Mouse (Mus musculus) ES-E14 (cell line): ENCODE data around the gene Ccdc110. TPM values are rescaled to one million over a fixed set of nuclear protein-coding genes. Genes with fewer than 3 reads are reported as not detected.

Experiments
- DNase-seq: peaks from one replicate; pipeline ENCODE4 v3.0.0-alpha.2; 2013; ENCODE audit warnings: low read depth, low spot score
- H3K27ac ChIP-seq: 2 replicates; pipeline ENCODE4 v1.5.1; 2012; ENCODE audit warnings: low read depth, mild to moderate bottlenecking, low read length, moderate library complexity, mixed read lengths; ENCODE audit not compliant: poor library complexity, insufficient read depth, severe bottlenecking
- H3K36me3 ChIP-seq: 2 replicates; pipeline ENCODE4 v1.6.1; 2012; ENCODE audit warnings: mild to moderate bottlenecking, low read length, moderate library complexity, mixed read lengths; ENCODE audit not compliant: control insufficient read depth, poor library complexity, insufficient read depth, severe bottlenecking
- H3K4me1 ChIP-seq, 2 experiments: fragments of 150-350 bp in 1 of 2; sonication (generic) in 1 of 2; 2 replicates each; pipeline ENCODE4 v1.6.1; 2012; ENCODE audit warnings: low read length in 2 of 2, mild to moderate bottlenecking in 1 of 2, mixed read lengths in 1 of 2; ENCODE audit not compliant: control insufficient read depth in 2 of 2, insufficient read depth in 2 of 2, poor library complexity in 1 of 2
- H3K4me3 ChIP-seq, 2 experiments: fragments of 150-350 bp in 1 of 2; sonication (generic) in 1 of 2; 2 replicates each; pipeline ENCODE4 v1.5.1; 2012; ENCODE audit warnings: low read length in 2 of 2, low read depth in 1 of 2, mild to moderate bottlenecking in 1 of 2, mixed read lengths in 1 of 2; ENCODE audit not compliant: insufficient read depth in 1 of 2, poor library complexity in 1 of 2, severe bottlenecking in 1 of 2
- H3K9ac ChIP-seq: 2 replicates; pipeline ENCODE4 v1.6.1; 2012; ENCODE audit warnings: low read depth, mild to moderate bottlenecking, low read length, mixed read lengths; ENCODE audit not compliant: poor library complexity, insufficient read depth, severe bottlenecking
- H3K9me3 ChIP-seq: fragments of 150-350 bp; sonication (generic); 2 replicates; pipeline ENCODE4 v1.6.1; 2012; ENCODE audit warnings: low read depth, mild to moderate bottlenecking, low read length; ENCODE audit not compliant: control insufficient read depth, insufficient read depth
- CHD2 ChIP-seq: IDR thresholded peaks from 2 replicates; pipeline ENCODE4 v1.6.1; 2014; ENCODE audit warnings: mild to moderate bottlenecking, low read depth, low read length, inconsistent platforms
- HCFC1 ChIP-seq: IDR thresholded peaks from 2 replicates; pipeline ENCODE4 v1.6.1; 2012; ENCODE audit warnings: low read length, inconsistent platforms, borderline replicate concordance; ENCODE audit not compliant: insufficient read depth
- MAFK ChIP-seq: IDR thresholded peaks from 2 replicates; pipeline ENCODE4 v1.6.1; 2014; ENCODE audit warnings: mild to moderate bottlenecking, low read depth, low read length, inconsistent platforms; ENCODE audit not compliant: insufficient read depth
- ZC3H11A ChIP-seq: IDR thresholded peaks from 2 replicates; pipeline ENCODE4 v1.6.1; 2012; ENCODE audit warnings: low read depth, mild to moderate bottlenecking, inconsistent platforms, low read length, borderline replicate concordance
- ZNF384 ChIP-seq: IDR thresholded peaks from 2 replicates; pipeline ENCODE4 v1.6.1; 2012; ENCODE audit warnings: low read depth, low read length, inconsistent platforms
- in situ Hi-C, 2 experiments: fragments of 600-800 bp; cut with MboI; formaldehyde crosslinking; loops; one replicate each; pipeline ENCODE4 v1.15.1; 2025; ENCODE audit warnings: low sequenced_read_pairs in 2 of 2, inconsistent platforms in 1 of 2; ENCODE audit not compliant: unreplicated experiment in 2 of 2
- total RNA-seq: library from RNA; depleted of rRNA; stranded (reverse); fragments of 300-350 nt; gene quantifications from 2 replicates; pipeline ENCODE4 v1.2.3, GENCODE M21; 2012

Gene Ccdc110
- total RNA-seq, 1 experiment, result not detected

GRCm38 (mm10) chr8:45973988-45974505 is 39.6 kb downstream of the Ccdc110 start:
- Histone ChIP-seq H3K9me3 (no peaks in the 10 kb centered on the region), H3K27ac (no peak overlapping the region), H3K9ac (no peak overlapping the region), H3K36me3 (no peaks in the 10 kb centered on the region; the same call in 1 of the 2 replicates), H3K4me1 (no peaks in the 10 kb centered on the region), H3K4me3 (no peak overlapping the region)
- no peak for TF ChIP-seq HCFC1
- no peak for TF ChIP-seq ZC3H11A
- no peak for TF ChIP-seq MAFK
- no peak for TF ChIP-seq ZNF384
- no peak for TF ChIP-seq CHD2
- no peak for DNase-seq
- in situ Hi-C loops, result no loop called here

- TF ChIP-seq CHD2 (no peak), MAFK (no peak), HCFC1 (peak; percentile 90)
- peak within 1 kb of the TSS; percentile 62 for H3K9ac ChIP-seq
- H3K36me3 ChIP-seq, result no peaks in the 10 kb centered on the region; the same call in 1 of the 2 replicates
- H3K9me3 ChIP-seq, result no peaks in the 10 kb centered on the region
- H3K4me3 ChIP-seq, result peak within 1 kb of the TSS; percentile 64 to 86
- peak; percentile 90 for DNase-seq
- no peaks in the 10 kb centered on the region for H3K4me1 ChIP-seq
- in situ Hi-C loops, result no loop called here
- no peak within 1 kb of the TSS for H3K27ac ChIP-seq
Observed at GRCm38 (mm10) chr8:45975126-45975836, 40.9 kb downstream of the Ccdc110 start, which contains the start of the genes 1700029J07Rik and Ufsp2. Gene 1700029J07Rik (minus strand): TSS chr8:45975252. Gene Ufsp2 (plus strand): TSS chr8:45975528.

- Histone ChIP-seq H3K4me1 (no peaks in the 10 kb centered on the region), H3K36me3 (no peaks in the 10 kb centered on the region; the same call in 1 of the 2 replicates), H3K9ac (peak overlapping the region; percentile 62; the same call in 1 of the 2 replicates), H3K9me3 (no peaks in the 10 kb centered on the region), H3K27ac (no peak overlapping the region), H3K4me3 (peak overlapping the region; percentile 64 to 86)
- no peak for DNase-seq
- TF ChIP-seq MAFK (no peak), HCFC1 (no peak), ZC3H11A (no peak), CHD2 (no peak), ZNF384 (no peak)
- in situ Hi-C loops, result no loop called here
Observed at GRCm38 (mm10) chr8:45975837-45976468, 41.5 kb downstream of the Ccdc110 start.

GRCm38 (mm10) chr8:45986665-45987064 is 52.2 kb downstream of the Ccdc110 start:
- no peak overlapping the region for H3K9ac ChIP-seq
- H3K36me3 ChIP-seq, result no peaks in the 10 kb centered on the region
- no peak overlapping the region for H3K27ac ChIP-seq
- no peak for TF ChIP-seq MAFK
- TF ChIP-seq ZNF384, result no peak
- no peak for TF ChIP-seq HCFC1
- TF ChIP-seq CHD2, result no peak
- no peak for TF ChIP-seq ZC3H11A
- in situ Hi-C loops, result no loop called here
- H3K9me3 ChIP-seq, result no peaks in the 10 kb centered on the region
- no peaks in the 10 kb centered on the region for H3K4me1 ChIP-seq
- H3K4me3 ChIP-seq, result no peak overlapping the region
- DNase-seq, result no peak
